Mouse (Mus musculus): ENCODE measurements at regions not wholly inside any gene's neighbourhood (a gene's known extent, or its start where the extent isn't known, plus 50 kb on each side); places are given as distances from the start of the nearest gene placed in this dataset.
"Not testable (repeated sequence)": the region's sequence is repeated elsewhere in the genome, so short reads cannot be mapped to it uniquely, and the experiment has no call there.

GRCm38 (mm10) chr2:84042793-84043192, 52.4 kb downstream of the Gm13691 start:
- no peak for DNase-seq (ENCODE audit: low spot score)
- intact Hi-C loops (cut with DNase I), result no loop called here

- intact Hi-C loops (cut with DNase I), result no loop called here
- DNase-seq (ENCODE audit: low spot score), result no peak
These were observed 58.2 kb downstream of the Gm13691 start for GRCm38 (mm10) chr2:84048398-84049140.

GRCm38 (mm10) chr2:84051883-84052331, 61.6 kb downstream of the Gm13691 start:
- DNase-seq (ENCODE audit: low spot score), result no peak
- intact Hi-C loops (cut with DNase I), result no loop called here

- DNase-seq (ENCODE audit: low spot score), result no peak
- intact Hi-C loops (cut with DNase I), result no loop called here
These were observed 68.9 kb downstream of the Gm13691 start for GRCm38 (mm10) chr2:84059246-84059645.

GRCm38 (mm10) chr2:84061221-84061620, 70.9 kb downstream of the Gm13691 start:
- intact Hi-C loops (cut with DNase I), result no loop called here

GRCm38 (mm10) chr2:84064371-84064770, 74.0 kb downstream of the Gm13691 start:
- DNase-seq (ENCODE audit: low spot score), result no peak
- intact Hi-C loops (cut with DNase I), result no loop called here

More at GRCm38 (mm10) chr2:84061221-84061620, 70.9 kb downstream of the Gm13691 start:
- DNase-seq (ENCODE audit: low spot score), result no peak

- DNase-seq (ENCODE audit: low spot score), result no peak
- intact Hi-C loops (cut with DNase I), result loop anchor here (5.0 kb wide), 2 partner anchors 117 to 362 kb away; partner anchors contain the start of gene Calcrl
These were observed 74.7 kb downstream of the Gm13691 start for GRCm38 (mm10) chr2:84065061-84065460.

- no peak for DNase-seq (ENCODE audit: low spot score)
These were observed 75.4 kb downstream of the Gm13691 start for GRCm38 (mm10) chr2:84065749-84066148.

GRCm38 (mm10) chr2:84066151-84066693, 75.9 kb downstream of the Gm13691 start:
- no peak for DNase-seq (ENCODE audit: low spot score)
- intact Hi-C loops (cut with DNase I), result loop anchor here (5.0 kb wide), 2 partner anchors 116 to 361 kb away; partner anchors contain the start of gene Calcrl

More at GRCm38 (mm10) chr2:84065749-84066148, 75.4 kb downstream of the Gm13691 start:
- intact Hi-C loops (cut with DNase I), result loop anchor here (5.0 kb wide), 2 partner anchors 117 to 362 kb away; partner anchors contain the start of gene Calcrl

- intact Hi-C loops (cut with DNase I), result loop anchor here (5.0 kb wide), 2 partner anchors 115 to 360 kb away; partner anchors contain the start of gene Calcrl
- no peak for DNase-seq (ENCODE audit: low spot score)
These were observed 76.6 kb downstream of the Gm13691 start for GRCm38 (mm10) chr2:84066785-84067526.

- intact Hi-C loops (cut with DNase I), result loop anchor here (5.0 kb wide), 2 partner anchors 114 to 359 kb away; partner anchors contain the start of gene Calcrl
- DNase-seq (ENCODE audit: low spot score), result no peak
These were observed 78.3 kb downstream of the Gm13691 start for GRCm38 (mm10) chr2:84068617-84069016.

GRCm38 (mm10) chr2:84069411-84069810, 79.1 kb downstream of the Gm13691 start:
- not testable (repeated sequence) for DNase-seq (ENCODE audit: low spot score)
- intact Hi-C loops (cut with DNase I), result loop anchor here (5.0 kb wide), 2 partner anchors 113 to 358 kb away; partner anchors contain the start of gene Calcrl

- intact Hi-C loops (cut with DNase I), result no loop called here
- no peak for DNase-seq (ENCODE audit: low spot score)
These were observed 82.7 kb downstream of the Gm13691 start for GRCm38 (mm10) chr2:84072881-84073583.

- intact Hi-C loops (cut with DNase I), result no loop called here
- DNase-seq (ENCODE audit: low spot score), result no peak
These were observed 85.6 kb downstream of the Gm13691 start for GRCm38 (mm10) chr2:84075944-84076343.

GRCm38 (mm10) chr2:84079284-84079683, 88.9 kb downstream of the Gm13691 start:
- intact Hi-C loops (cut with DNase I), result no loop called here
- DNase-seq (ENCODE audit: low spot score), result no peak

- DNase-seq (ENCODE audit: low spot score), result no peak
- intact Hi-C loops (cut with DNase I), result no loop called here
These were observed 89.9 kb downstream of the Gm13691 start for GRCm38 (mm10) chr2:84080228-84080627.

- intact Hi-C loops (cut with DNase I), result no loop called here
These were observed 104.4 kb downstream of the Gm13691 start for GRCm38 (mm10) chr2:84094751-84095150.

GRCm38 (mm10) chr2:84098746-84099145, 108.4 kb downstream of the Gm13691 start:
- intact Hi-C loops (cut with DNase I), result no loop called here
- DNase-seq (ENCODE audit: low spot score), result no peak

More at GRCm38 (mm10) chr2:84094751-84095150, 104.4 kb downstream of the Gm13691 start:
- no peak for DNase-seq (ENCODE audit: low spot score)

GRCm38 (mm10) chr2:84113562-84113961, 123.2 kb downstream of the Gm13691 start:
- intact Hi-C loops (cut with DNase I), result no loop called here
- no peak for DNase-seq (ENCODE audit: low spot score)

GRCm38 (mm10) chr2:84119839-84120238, 129.5 kb downstream of the Gm13691 start:
- intact Hi-C loops (cut with DNase I), result no loop called here
- no peak for DNase-seq (ENCODE audit: low spot score)
